Mouse (Mus musculus): ENCODE data around the gene Cldn10. TPM values are rescaled to one million over a fixed set of nuclear protein-coding genes. Genes with fewer than 3 reads are reported as not detected.

Cldn10 gene
- polyA plus RNA-seq, 2 experiments from 2014 or later: 1.4 to 2.7 TPM

GRCm38 (mm10) chr14:118868102-118868724 lies 80.5 kb downstream of the Cldn10 start:
- ATAC-seq: no peak

- no peak for ATAC-seq
These were observed 82.0 kb downstream of the Cldn10 start for GRCm38 (mm10) chr14:118869712-118870111.

DNA sequence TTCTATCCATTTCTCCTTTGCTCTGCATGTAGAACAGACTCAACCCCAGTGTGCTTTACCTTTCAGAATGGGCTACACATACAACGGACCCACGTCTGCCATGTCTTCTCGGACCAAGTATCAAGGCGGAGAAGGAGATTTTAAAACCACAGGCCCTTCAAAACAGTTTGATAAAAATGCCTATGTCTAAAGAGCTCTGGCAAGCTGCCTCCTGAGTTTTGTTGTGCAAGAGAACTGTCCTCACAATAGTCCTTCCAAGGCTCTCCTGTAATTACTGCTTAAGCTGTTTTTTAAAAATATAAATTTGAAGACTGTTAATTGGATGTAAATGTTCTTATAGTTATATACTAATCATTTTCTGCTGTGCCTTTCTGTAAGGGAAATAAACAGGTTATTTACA lies 86.4 kb downstream of the Cldn10 start:
- no peak for ATAC-seq

DNA sequence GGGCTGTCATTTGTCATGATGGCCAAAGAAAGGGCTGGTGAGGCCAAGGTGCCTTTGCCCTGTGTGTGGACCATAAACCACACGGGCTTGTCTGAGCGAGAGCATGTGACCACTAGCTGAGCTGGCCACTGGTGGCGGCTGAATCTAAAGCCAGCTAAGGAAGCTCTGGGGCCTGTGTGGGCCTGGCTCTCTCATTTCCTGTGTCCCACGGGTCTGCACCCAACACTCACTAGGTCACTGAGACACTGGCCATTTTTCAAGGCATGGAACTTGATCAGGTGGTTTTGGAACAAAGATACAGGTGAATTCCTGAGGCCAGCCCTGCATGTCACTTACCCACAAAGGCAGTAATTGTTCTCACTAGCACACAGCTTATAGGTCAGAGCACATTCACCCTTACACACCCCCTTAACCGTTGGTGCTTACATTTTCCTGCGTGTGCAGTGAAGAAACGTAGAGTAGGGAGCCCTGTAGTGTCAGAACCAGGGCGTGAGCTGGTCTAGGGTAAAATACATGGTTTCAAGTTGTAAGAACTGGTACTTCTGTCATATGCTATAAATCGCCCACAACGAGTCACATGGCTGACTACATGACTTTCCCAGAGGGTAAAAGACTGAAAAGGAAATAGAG lies 87.2 kb downstream of the Cldn10 start:
- ATAC-seq: no peak

- ATAC-seq: no peak
These were observed 90.7 kb downstream of the Cldn10 start for GRCm38 (mm10) chr14:118878346-118878910.

- ATAC-seq: no peak
These were observed 93.0 kb downstream of the Cldn10 start for GRCm38 (mm10) chr14:118880696-118881095.

DNA sequence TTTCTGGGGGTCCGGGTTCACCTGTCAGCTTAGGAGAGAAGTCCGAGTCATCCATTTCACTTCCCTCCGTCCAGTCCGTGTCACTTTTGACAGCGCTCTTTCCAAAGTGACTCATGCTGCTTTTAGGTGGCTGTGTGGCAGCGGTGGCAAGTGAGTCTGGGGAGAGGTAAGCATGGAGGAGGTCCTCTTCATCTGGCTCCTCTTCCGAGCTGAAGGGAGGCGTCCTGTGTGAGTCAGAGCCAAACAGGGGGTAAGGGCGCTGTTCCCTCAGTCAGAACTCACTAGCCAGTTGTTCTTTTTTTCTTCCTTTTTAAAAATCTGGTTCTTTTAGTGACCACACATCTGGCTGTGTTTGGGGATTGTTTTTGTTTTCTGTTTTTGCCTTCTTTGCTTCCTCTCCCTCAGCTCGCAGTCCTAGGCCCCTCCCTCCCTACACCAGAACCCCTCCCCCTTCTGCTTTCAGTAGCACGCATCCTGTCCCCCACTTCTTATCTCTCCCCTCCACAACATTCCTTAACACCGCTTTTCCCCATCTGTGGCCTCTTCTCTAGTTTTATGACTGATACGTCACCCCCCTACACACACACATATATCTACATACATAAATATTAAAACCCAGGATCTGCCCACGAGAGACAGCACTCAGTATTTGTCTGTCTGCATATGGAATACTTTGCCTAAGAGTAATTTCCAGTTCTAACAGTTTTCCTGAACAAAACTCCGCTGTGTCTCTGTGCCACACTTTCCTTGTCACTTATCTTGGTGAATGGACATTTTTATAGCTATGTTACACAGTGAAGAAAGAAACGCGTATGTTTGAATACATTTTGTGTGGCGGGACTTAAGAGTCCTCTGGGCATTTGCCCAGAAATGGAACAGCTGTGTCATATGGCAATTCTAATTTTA lies 95.9 kb downstream of the Cldn10 start:
- ATAC-seq: no peak

DNA sequence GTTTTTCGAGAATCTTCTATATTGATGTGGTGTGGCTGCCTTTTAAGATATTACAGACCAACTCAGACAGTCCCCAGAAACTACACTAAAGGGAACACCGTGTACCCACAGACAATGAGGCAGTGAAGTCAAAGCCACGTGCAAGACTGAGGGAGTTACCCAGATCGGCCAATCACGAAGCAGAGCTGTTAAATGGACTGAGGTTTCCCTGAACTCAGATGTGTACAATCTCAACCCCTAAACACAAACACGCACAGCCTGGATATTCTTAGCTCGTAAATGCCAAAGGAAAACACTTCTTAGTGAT lies 96.5 kb downstream of the Cldn10 start:
- no peak for ATAC-seq

DNA sequence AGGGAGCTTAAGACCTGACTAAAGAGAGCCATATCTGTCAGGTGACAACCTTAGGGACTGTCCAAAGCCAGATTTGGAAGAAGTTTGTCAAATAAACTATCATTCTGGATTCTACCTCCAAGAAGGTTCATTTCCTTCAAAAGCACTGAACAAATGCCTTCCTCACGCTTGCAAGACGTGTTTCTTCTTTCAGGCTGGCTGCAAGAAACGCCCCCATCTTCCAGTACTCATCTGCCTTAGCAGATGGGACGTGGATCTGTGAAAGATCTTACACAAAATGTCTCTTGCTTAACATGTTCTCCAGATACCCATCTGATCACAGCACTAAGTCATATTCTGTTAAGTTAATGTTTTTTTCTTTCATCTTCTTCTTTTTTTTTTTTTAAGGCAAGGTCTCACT lies 102.4 kb downstream of the Cldn10 start:
- ATAC-seq: no peak

GRCm38 (mm10) chr14:118895228-118895627 lies 107.5 kb downstream of the Cldn10 start:
- ATAC-seq: no peak

DNA sequence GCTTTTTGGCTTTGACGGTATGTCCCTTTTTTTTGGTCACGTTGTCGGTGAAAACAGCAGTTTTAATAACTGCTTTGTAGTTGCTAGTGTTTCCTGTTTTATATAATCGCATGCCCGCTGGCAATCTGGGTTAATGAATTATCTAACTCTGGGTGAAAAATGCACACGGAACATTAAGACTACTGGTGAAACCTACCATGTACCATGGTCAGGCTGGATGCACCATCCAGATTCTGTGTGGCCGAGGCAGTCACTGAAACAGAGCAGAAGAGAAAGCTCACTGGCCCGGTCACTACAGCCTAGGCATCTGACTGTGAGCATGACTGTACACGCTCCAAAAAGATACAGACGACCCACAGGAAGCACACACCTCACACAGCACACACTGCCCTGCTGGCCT lies 107.9 kb downstream of the Cldn10 start:
- no peak for ATAC-seq

GRCm38 (mm10) chr14:118899940-118900339 lies 112.2 kb downstream of the Cldn10 start:
- no peak for ATAC-seq

DNA sequence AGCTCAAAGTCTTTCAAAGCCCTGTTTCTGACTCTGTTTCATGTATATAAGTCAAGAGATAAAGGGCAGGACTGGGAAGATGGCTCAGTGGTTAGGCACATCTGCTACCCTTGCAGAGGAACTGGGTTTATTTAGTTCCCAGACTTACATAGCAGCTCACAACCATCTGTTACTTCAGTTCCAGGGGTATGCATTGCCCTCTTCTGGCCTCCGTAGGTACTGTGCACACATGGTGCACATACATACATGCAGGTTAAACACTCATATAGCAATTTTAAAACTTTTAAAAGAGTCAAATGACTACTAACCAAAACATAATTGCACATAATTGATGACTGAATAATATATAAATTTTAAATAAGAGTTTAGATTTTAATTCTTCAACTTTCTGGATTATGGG lies 113.2 kb downstream of the Cldn10 start:
- ATAC-seq: no peak

- no peak for ATAC-seq
These were observed 115.7 kb downstream of the Cldn10 start for GRCm38 (mm10) chr14:118903397-118903796.

GRCm38 (mm10) chr14:118903867-118904562 lies 116.3 kb downstream of the Cldn10 start:
- no peak for ATAC-seq

GRCm38 (mm10) chr14:118907592-118907991 lies 119.9 kb downstream of the Cldn10 start:
- ATAC-seq: no peak

DNA sequence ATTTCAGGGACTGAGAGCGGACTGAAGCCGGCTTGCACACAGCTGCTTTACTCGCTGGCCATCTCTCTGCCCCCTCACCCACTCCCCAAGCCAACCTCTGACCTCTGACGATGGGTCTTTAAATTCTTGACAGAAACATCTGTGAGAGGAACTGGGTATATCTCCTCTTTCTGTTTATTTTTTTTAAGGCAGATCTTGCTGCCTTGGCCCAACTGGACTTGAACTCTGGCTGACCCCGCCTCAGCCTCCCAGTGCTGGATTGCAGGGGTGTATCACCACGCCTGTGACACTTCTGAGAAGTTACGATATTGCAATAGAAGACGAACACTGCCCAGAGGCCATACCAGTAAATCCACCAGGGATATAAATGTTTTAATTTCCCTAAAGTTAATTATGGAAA lies 122.2 kb downstream of the Cldn10 start:
- no peak for ATAC-seq

- peak; percentile 80 for ATAC-seq
These were observed 122.9 kb downstream of the Cldn10 start for GRCm38 (mm10) chr14:118910332-118911222.

DNA sequence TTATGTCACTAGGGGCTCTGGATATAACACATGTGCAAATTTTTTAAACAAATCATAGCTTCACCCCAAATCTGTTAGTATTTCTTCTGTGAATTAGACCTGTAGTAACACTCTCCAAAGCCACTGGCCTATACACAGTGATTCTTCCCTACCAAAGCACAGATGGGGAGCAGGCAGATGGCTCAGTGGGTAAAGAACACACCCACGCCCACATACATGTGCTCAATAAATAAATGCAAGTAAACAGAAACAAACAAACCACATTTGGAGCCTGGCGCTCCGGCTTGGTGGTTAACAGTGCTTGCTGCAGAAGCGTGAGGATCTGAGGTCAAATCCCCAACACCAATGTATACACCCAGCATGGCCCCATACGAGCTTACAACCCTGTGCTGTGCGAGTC lies 123.8 kb downstream of the Cldn10 start:
- ATAC-seq: no peak

GRCm38 (mm10) chr14:118913651-118914050 lies 125.9 kb downstream of the Cldn10 start:
- ATAC-seq: no peak

DNA sequence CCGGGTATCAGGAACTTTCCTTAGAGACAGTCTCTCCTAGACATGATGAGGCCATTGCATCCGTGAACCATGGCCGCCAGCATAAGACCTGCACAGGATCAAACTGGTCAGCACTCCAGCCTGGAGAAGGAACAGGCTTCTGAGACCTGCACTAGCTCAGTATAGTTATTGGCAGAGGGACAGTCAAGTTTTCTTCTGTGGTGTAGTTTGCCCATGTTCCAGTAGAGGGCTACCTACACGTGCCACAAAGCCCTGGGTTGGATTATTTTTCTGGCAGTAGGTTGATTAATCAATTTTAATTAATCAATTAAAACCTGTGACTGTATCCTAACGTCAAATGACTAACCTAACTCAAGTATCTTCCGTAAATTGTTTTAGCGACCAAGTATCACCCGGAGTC lies 131.3 kb downstream of the Cldn10 start:
- ATAC-seq: peak; percentile 74

- no peak for ATAC-seq
These were observed 132.9 kb downstream of the Cldn10 start for GRCm38 (mm10) chr14:118920654-118921053.

Data from activated CD4-positive, CD25-positive, alpha-beta regulatory T cell, adult 4 months (primary cell).